Mouse (Mus musculus) ES-Bruce4 (cell line): ENCODE results near the gene Hoxa1. TPM values are rescaled to one million over a fixed set of nuclear protein-coding genes. Genes with fewer than 3 reads are reported as not detected.

Experiments used
- H3K27ac ChIP-seq: 2 replicates; pipeline ENCODE4 v1.5.1; 2012; ENCODE audit warnings: low read length, inconsistent platforms; ENCODE audit not compliant: insufficient read depth
- H3K27me3 ChIP-seq: 2 replicates; pipeline ENCODE4 v1.6.1; 2012; ENCODE audit warnings: mild to moderate bottlenecking, low read length, inconsistent platforms; ENCODE audit not compliant: control insufficient read depth, poor library complexity, insufficient read depth, severe bottlenecking
- H3K36me3 ChIP-seq: 2 replicates; pipeline ENCODE4 v1.6.1; 2012; ENCODE audit warnings: inconsistent platforms, mild to moderate bottlenecking, low read length, moderate library complexity; ENCODE audit not compliant: control insufficient read depth, poor library complexity, insufficient read depth, severe bottlenecking
- H3K4me1 ChIP-seq: one replicate; pipeline ENCODE4 v1.8.1; 2011; ENCODE audit warnings: low read length; ENCODE audit not compliant: control insufficient read depth, insufficient read depth
- H3K4me3 ChIP-seq: 2 replicates; pipeline ENCODE4 v1.5.1; 2011; ENCODE audit warnings: low read depth, mild to moderate bottlenecking, low read length
- H3K9ac ChIP-seq: 2 replicates; pipeline ENCODE4 v1.6.1; 2012; ENCODE audit warnings: low read depth, mild to moderate bottlenecking, inconsistent platforms; ENCODE audit not compliant: poor library complexity, severe bottlenecking
- H3K9me3 ChIP-seq: replicated peaks from 2 replicates; pipeline ENCODE4 v1.6.1; 2012; ENCODE audit warnings: mild to moderate bottlenecking, low read length, inconsistent platforms; ENCODE audit not compliant: control insufficient read depth, poor library complexity, insufficient read depth, severe bottlenecking
- CTCF ChIP-seq: IDR thresholded peaks from one replicate; pipeline ENCODE4 v1.8.1; 2011; ENCODE audit warnings: low read depth, low read length
- EP300 ChIP-seq: IDR thresholded peaks from 2 replicates; pipeline ENCODE4 v1.6.1; 2011; ENCODE audit warnings: low read depth, low read length; ENCODE audit not compliant: insufficient read depth
- POLR2A ChIP-seq: IDR thresholded peaks from one replicate; pipeline ENCODE4 v1.8.1; 2011; ENCODE audit warnings: low read length; ENCODE audit not compliant: insufficient read depth
- polyA plus RNA-seq: library from polyadenylated mRNA; stranded (reverse); fragments of >200 nt; gene quantifications from 2 replicates; pipeline ENCODE4 v1.2.4, GENCODE M21; 2011; ENCODE audit warnings: low read depth; ENCODE audit not compliant: missing spikeins, insufficient read depth, insufficient read length

Gene Hoxa1
- polyA plus RNA-seq, 1 experiment, result 2.9 TPM

DNA sequence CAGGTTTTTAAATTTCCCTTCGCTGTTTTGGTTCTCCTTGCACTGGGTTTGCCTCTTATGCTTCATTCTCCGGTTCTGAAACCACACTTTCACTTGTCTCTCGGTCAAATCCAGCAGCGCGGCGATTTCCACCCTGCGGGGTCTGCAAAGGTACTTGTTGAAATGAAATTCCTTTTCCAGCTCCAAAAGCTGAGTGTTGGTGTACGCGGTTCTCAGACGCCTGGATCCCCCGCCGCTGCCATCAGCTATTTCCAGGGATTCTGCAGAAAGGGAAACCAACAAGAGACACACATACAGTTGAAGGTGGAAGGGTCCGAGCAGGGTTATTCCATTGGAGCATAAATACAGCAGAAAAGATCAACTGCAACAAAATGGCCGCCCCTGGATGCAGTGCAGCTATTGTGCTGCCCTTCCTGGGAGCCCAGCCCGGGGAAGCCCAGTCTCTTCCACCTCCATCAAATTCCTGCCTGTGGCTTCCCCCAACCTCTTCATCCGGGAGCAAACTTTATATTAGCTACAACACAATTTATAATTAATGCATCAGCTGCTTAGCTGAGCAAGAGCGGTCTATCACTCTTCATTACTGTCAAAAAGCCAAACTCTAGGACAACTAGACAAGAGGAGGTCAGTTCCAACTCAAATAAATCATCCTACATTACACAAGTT, 5.4 kb upstream of the Hoxa1 start:
- Histone ChIP-seq H3K27ac (no peak overlapping the region), H3K27me3 (peaks cover 43% of the 10 kb centered on the region), H3K4me3 (no peak overlapping the region), H3K9me3 (no peaks in the 10 kb centered on the region), H3K36me3 (no peaks in the 10 kb centered on the region), H3K9ac (no peak overlapping the region), H3K4me1 (peaks cover 7% of the 10 kb centered on the region)
- TF ChIP-seq POLR2A (no peak), EP300 (no peak), CTCF (no peak)

DNA sequence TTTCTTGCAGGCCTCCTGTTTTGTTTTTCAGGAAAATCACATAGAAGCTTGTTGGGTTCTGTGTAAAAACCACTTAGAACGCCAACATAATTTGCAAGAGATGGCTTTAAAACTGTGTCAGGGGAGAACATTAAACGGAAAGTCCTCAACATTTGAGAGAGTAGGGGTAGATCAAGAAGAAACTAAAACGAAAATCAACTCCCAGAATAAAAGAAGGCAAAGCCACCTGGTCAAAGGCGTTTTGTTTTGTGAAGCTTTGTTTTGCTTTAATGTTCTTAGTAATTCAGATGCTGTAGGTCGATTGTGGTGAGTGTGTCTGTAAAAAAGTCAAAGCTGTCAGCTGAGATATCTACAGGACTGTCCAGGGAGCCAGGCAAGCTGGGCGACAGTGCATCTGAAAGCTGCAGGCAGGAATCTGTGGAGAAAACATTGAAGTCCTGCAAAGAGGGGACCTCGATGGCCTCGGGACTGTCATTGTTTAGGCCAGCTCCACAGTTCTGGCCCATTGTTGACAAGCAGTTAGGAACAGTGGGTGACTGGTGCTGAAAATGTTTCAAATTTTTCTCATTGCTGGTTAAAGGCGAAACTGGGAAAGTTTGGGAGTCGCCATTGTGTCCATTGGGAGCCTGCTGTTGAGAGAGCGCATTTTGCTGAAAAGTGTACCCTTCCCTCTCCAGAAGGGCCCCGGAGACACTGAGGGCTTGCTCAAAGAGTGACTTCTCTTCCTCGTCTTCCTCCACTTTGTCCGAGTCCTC, 4.7 kb upstream of the Hoxa1 start:
- Histone ChIP-seq H3K27ac (no peak overlapping the region), H3K9ac (no peak overlapping the region), H3K4me1 (peaks cover 7% of the 10 kb centered on the region), H3K4me3 (no peak overlapping the region), H3K9me3 (no peaks in the 10 kb centered on the region), H3K36me3 (no peaks in the 10 kb centered on the region), H3K27me3 (peaks cover 40% of the 10 kb centered on the region)
- TF ChIP-seq POLR2A (no peak), CTCF (no peak), EP300 (no peak)

DNA sequence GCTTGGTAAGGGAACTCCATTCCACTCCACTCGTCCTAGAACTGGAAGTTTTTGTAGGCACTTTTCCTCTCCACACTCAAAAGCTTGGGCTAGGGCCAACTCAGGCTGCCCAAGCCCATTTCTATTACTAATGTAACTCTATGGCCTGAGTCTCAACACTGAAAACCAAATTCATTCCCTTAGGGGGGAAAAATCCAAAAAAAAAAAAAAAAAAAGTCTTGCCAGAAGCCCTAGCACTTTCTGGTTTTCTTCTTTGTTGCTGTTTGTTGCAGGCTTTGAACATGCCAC, 3.9 kb upstream of the Hoxa1 start:
- Histone ChIP-seq H3K4me3 (no peak overlapping the region), H3K9ac (no peak overlapping the region), H3K27ac (no peak overlapping the region), H3K9me3 (no peaks in the 10 kb centered on the region), H3K27me3 (peaks cover 34% of the 10 kb centered on the region), H3K36me3 (no peaks in the 10 kb centered on the region), H3K4me1 (peaks cover 7% of the 10 kb centered on the region)
- TF ChIP-seq POLR2A (no peak), EP300 (no peak), CTCF (no peak)

DNA sequence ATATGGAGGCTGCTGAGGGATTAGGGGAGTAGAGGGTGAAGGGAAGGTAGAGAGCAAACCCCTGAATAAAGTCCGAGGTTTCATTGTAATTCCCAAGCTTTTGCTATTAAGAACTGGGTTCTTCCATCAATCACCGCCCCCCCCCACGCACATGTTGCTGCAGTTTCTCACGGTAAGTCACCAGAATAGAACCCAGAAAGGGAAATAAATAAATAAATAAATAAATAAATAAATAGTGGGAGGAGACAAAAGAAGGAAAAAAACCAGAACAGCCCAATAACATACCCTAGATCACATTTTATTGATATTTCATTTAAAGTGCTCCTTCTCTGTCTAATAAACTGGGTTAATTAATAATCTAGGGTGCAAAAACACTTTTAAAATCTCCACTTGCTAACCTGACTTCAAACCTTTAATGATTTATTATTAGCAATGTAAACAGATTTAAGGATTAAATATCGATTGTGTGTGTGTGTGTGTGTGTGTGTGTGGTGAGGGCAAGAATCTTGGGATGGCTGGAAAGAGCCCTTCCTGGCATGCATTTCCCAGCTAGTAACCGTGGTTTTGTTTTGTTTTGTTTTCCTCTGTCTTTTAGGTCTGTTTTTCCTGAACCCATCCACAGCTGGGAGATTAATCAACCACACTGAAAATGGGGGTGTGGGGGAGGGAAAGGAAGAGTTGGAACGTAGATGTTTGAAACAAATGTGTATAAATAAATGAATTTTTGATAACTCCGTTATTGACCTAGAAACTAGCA, 3.4 kb upstream of the Hoxa1 start:
- Histone ChIP-seq H3K9ac (no peak overlapping the region), H3K27me3 (peaks cover 35% of the 10 kb centered on the region), H3K4me1 (peaks cover 7% of the 10 kb centered on the region), H3K4me3 (no peak overlapping the region), H3K9me3 (no peaks in the 10 kb centered on the region), H3K27ac (no peak overlapping the region), H3K36me3 (no peaks in the 10 kb centered on the region)
- no peak for TF ChIP-seq POLR2A

DNA sequence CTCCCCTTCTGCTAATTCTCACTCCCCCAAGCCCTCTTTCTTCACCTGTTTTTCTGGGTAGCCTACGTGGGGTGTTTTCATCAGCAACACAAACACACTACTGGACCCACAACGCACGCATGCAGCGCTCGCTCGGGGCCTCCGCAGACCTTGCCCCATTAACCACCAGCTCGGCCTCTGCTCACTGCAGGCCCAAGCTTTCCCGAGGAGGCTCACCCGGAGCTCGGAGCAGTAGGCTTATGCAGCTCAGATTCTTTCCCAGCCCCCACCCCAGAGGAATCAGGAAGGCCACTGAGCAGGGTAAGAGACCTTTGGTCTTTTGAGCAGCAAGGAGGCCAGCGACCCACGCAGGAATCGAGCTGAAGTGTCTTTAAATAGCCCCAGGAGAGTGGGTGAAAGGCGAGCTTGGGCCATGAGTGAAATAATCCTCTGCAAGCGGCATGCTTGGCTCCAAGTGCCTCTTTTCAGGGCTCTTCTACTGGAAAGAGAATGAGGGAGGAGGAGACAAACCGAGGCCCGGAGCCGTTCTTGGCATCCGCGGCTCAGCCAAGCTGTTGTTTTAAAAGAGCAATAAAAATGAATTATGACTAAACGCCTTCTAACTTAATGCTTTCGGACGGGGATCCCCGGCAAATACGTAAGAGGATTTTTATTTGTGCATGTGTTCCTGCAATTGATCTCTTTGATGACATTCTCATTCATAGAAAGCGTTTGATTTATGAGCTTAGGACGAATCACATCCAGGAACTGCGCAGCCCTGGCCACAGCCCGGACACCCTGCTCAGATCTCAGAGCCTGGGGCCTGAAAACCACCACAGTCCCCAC, 2.6 kb upstream of the Hoxa1 start:
- no peak overlapping the region for H3K4me3 ChIP-seq
- H3K27ac ChIP-seq, result no peak overlapping the region
- peaks cover 34% of the 10 kb centered on the region for H3K27me3 ChIP-seq
- TF ChIP-seq POLR2A, result no peak
- no peak for TF ChIP-seq CTCF
- H3K36me3 ChIP-seq, result no peaks in the 10 kb centered on the region
- peaks cover 7% of the 10 kb centered on the region for H3K4me1 ChIP-seq
- H3K9me3 ChIP-seq, result no peaks in the 10 kb centered on the region
- no peak overlapping the region for H3K9ac ChIP-seq
